Comparison of ENCODE assay signal across 10 mouse cellular contexts in the genomic region with DNA sequence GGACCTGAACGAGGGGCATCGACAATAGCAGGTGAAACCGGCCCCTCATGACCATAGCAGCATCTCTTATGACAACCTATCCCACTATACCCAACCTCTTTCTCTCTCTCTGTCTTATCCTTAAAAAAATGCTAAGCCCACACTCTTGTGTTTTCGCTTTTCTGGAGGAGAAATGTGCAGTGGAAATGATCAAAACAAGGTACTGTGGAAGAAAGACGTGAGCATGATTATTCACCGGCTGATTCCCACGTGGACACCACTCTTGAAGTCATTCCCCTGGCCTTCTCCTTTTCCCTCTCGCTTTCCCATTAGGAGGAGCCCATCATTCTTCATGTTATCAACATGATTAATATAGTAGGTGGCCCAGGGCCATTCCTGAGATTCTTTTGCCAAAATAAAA. TPM values are rescaled to one million over a fixed set of nuclear protein-coding genes. Genes with fewer than 3 reads are reported as not detected.
A peak's percentile ranks its signal among the peaks of the same experiment; 100 is the strongest.
DNase-seq lines count a peak whose midpoint lies in the region; ATAC-seq and TF ChIP-seq lines count a peak whose summit lies in the region.
"Had no signal": no experiment of that assay in that cellular context is flagged by ENCODE, and none has a peak within 500 bp of the region (broad histone marks: within the 10 kb centered on the region; RNA-seq: fewer than 3 reads in every experiment).

No protein-coding gene starts in this region.

- no peaks in the 10 kb centered on the region for H3K9me3 ChIP-seq in forebrain, embryonic 13.5 days (replicated peaks)
- H3K9me3 ChIP-seq in limb, embryonic 10.5 days (replicated peaks) = no peaks in the 10 kb centered on the region
- H3K9me3 ChIP-seq in neural tube, embryonic 11.5 days (ENCODE audit: control insufficient read depth, low read length) = no peaks in the 10 kb centered on the region
- H3K9me3 ChIP-seq: G1E had no signal

- no peaks in the 10 kb centered on the region for H3K27me3 ChIP-seq in cerebellum, adult 2 months (ENCODE audit: control insufficient read depth, insufficient read depth, low read length)
- peaks cover 86% of the 10 kb centered on the region for H3K27me3 ChIP-seq in forebrain, embryonic 13.5 days
- peaks cover 99% of the 10 kb centered on the region for H3K27me3 ChIP-seq in limb, embryonic 10.5 days (ENCODE audit: low read depth, poor library complexity, severe bottlenecking)
- H3K27me3 ChIP-seq in neural tube, embryonic 11.5 days (ENCODE audit: control insufficient read depth, insufficient read depth, low read length) = peaks cover 88% of the 10 kb centered on the region

- no peak for TF ChIP-seq POLR2A in cerebellum, adult 2 months (IDR thresholded peaks at IDR 0.05; ENCODE audit: borderline replicate concordance, insufficient read depth, low read length)

- peak overlapping the region; percentile 72 for H3K4me2 ChIP-seq in forebrain, embryonic 13.5 days
- H3K4me2 ChIP-seq in neural tube, embryonic 11.5 days (ENCODE audit: low read depth) = no peak overlapping the region

- H3K4me1 ChIP-seq in cerebellum, adult 2 months (ENCODE audit: control insufficient read depth, insufficient read depth, low read length) = peaks cover 20% of the 10 kb centered on the region
- H3K4me1 ChIP-seq in forebrain, embryonic 13.5 days = peaks cover 37% of the 10 kb centered on the region
- H3K4me1 ChIP-seq in limb, embryonic 10.5 days = peaks cover 49% of the 10 kb centered on the region
- H3K4me1 ChIP-seq in neural tube, embryonic 11.5 days (ENCODE audit: control insufficient read depth, insufficient read depth, low read length) = peaks cover 18% of the 10 kb centered on the region

- H3K4me3 ChIP-seq in cerebellum, adult 2 months (replicated peaks; ENCODE audit: insufficient read depth, low read depth, low read length) = peak overlapping the region; percentile 21
- no peak overlapping the region for H3K4me3 ChIP-seq in forebrain, embryonic 13.5 days
- peak overlapping the region; percentile 55 for H3K4me3 ChIP-seq in limb, embryonic 10.5 days
- H3K4me3 ChIP-seq in neural tube, embryonic 11.5 days (ENCODE audit: low read depth, low read length) = no peak overlapping the region

- peak; percentile 24 to 33 for DNase-seq in cerebellum, adult 2 months
- no peak for DNase-seq in cerebellum, postnatal 4 days (ENCODE audit: low spot score in 2 of 2)
- DNase-seq in limb, embryonic 10.5 days (ENCODE audit: low spot score) = no peak
- DNase-seq in neural tube, embryonic 11.5 days (ENCODE audit: low spot score) = peak; percentile 33
- no peak for DNase-seq in adrenal gland, postnatal 14 days
- no peak for DNase-seq in left cerebral cortex, adult 11 months (ENCODE audit: low spot score)

- H3K27ac ChIP-seq in cerebellum, adult 2 months (ENCODE audit: insufficient read depth, low read length) = peak overlapping the region; percentile 63; the same call in 1 of the 2 replicates
- H3K27ac ChIP-seq in forebrain, embryonic 13.5 days = peak overlapping the region; percentile 95
- H3K27ac ChIP-seq in limb, embryonic 10.5 days = no peak overlapping the region
- 0 out of 2 replicates have a peak overlapping the region, but pooled peaks have one; percentile 35 for H3K27ac ChIP-seq in neural tube, embryonic 11.5 days (ENCODE audit: low read depth, low read length)
- H3K27ac ChIP-seq: liver, embryonic 14.5 days had no signal

- ATAC-seq in forebrain, embryonic 13.5 days = no peak
- ATAC-seq in neural tube, embryonic 11.5 days (ENCODE audit: insufficient read depth, low FRiP score, low TSS enrichment) = no peak
- no peak for ATAC-seq in erythroid progenitor cell, adult 5-6 weeks (replicated peaks; ENCODE audit: low FRiP score, poor library complexity, severe bottlenecking)

- no peak overlapping the region; the same call in 1 of the 2 replicates for H3K9ac ChIP-seq in forebrain, embryonic 13.5 days
- H3K9ac ChIP-seq in neural tube, embryonic 11.5 days (ENCODE audit: low read length) = no peak overlapping the region
- H3K9ac ChIP-seq: liver, embryonic 14.5 days had no signal

- WGBS in cerebellum, adult 2 months = 25% methylated on average over 8 of the region's 8 CpGs
- 5% methylated on average over 8 of the region's 8 CpGs for WGBS in forebrain, embryonic 13.5 days
- WGBS in limb, embryonic 10.5 days = 3% methylated on average over 8 of the region's 8 CpGs
- 1% methylated on average over 8 of the region's 8 CpGs for WGBS in neural tube, embryonic 11.5 days

- no peaks in the 10 kb centered on the region for H3K36me3 ChIP-seq in forebrain, embryonic 13.5 days (ENCODE audit: poor library complexity, severe bottlenecking)
- H3K36me3 ChIP-seq in limb, embryonic 10.5 days = no peaks in the 10 kb centered on the region
- no peaks in the 10 kb centered on the region for H3K36me3 ChIP-seq in neural tube, embryonic 11.5 days (ENCODE audit: control insufficient read depth, insufficient read depth, low read length)
- H3K36me3 ChIP-seq: G1E had no signal

- no peak for TF ChIP-seq CTCF in cerebellum, adult 2 months (IDR thresholded peaks at IDR 0.05; ENCODE audit: borderline replicate concordance, insufficient read depth, low read depth, low read length)

RNA-seq across cellular contexts. Expression of gene Nrn1, which starts 9.1 kb away (rescaled TPM):
- 144 and 151 TPM in 2 replicates for polyA plus RNA-seq in cerebellum, adult 2 months (2012; rRNA removed)
- polyA plus RNA-seq in forebrain, embryonic 13.5 days (2015; fragmentation: Nextera tagmentation; extraction: Ambion mirVana) = 48.9 and 49.9 TPM in 2 replicates
- polyA plus RNA-seq in limb, embryonic 10.5 days (2016; fragmentation: Nextera tagmentation; extraction: Ambion mirVana) = 0.60 and 0.91 TPM in 2 replicates
- polyA plus RNA-seq in neural tube, embryonic 11.5 days (2014; fragmentation: Nextera tagmentation; extraction: Ambion mirVana) = 27.3 and 27.5 TPM in 2 replicates
- 5.9 and 40.5 TPM in 2 replicates for total RNA-seq in adrenal gland, postnatal 14 days (2021)
- not detected in 2 replicates for total RNA-seq in erythroid progenitor cell, adult 5-6 weeks (2015; ENCODE audit: low replicate concordance)
- total RNA-seq in erythroid progenitor cell, adult 5-6 weeks (2017; ENCODE audit: low replicate concordance) = not detected in 2 replicates
- polyA plus RNA-seq: G1E had no signal

Comparison
In these comparisons a context has a peak if more than half of its experiments do, and no peak if none do; other contexts are left out.
1. DNase-seq: peak in cerebellum, adult 2 months (2 of 2) and neural tube, embryonic 11.5 days (single experiment); none in cerebellum, postnatal 4 days (0 of 2), limb, embryonic 10.5 days (single experiment), adrenal gland, postnatal 14 days (single experiment) and left cerebral cortex, adult 11 months (single experiment).
2. H3K4me3 ChIP-seq: peak in cerebellum, adult 2 months (single experiment) and limb, embryonic 10.5 days (single experiment); none in forebrain, embryonic 13.5 days (single experiment) and neural tube, embryonic 11.5 days (single experiment).
3. RNA of gene Nrn1, which starts 9.1 kb away (polyA plus RNA-seq): 144 to 151 TPM in cerebellum, adult 2 months, 48.9 to 49.9 TPM in forebrain, embryonic 13.5 days and 27.3 to 27.5 TPM in neural tube, embryonic 11.5 days; 0.60 to 0.91 TPM in limb, embryonic 10.5 days; every median in the first group is over 10 times any median in the second.